Mouse (Mus musculus) stomach, embryonic 16.5 days (tissue): ENCODE results near the gene Tub. TPM values are rescaled to one million over a fixed set of nuclear protein-coding genes. Genes with fewer than 3 reads are reported as not detected.

Experiments used
- ATAC-seq: fragments of 200-750 bp; cut with Nextera tagmentation; 2 replicates; pipeline ENCODE4 v1.8.0; 2017; ENCODE audit warnings: moderate number of reproducible peaks, moderate TSS enrichment; ENCODE audit not compliant: insufficient read depth, low FRiP score
- H3K27ac ChIP-seq: fragments of 300-500 bp; sonication (generic); 2 replicates; pipeline ENCODE4 v1.5.1; 2014; ENCODE audit warnings: low read length
- H3K27me3 ChIP-seq: fragments of 300-500 bp; sonication (generic); 2 replicates; pipeline ENCODE4 v1.6.1; 2014; ENCODE audit warnings: low read length, control low read depth, mixed read lengths; ENCODE audit not compliant: control insufficient read depth, insufficient read depth
- H3K36me3 ChIP-seq: fragments of 300-500 bp; sonication (generic); 2 replicates; pipeline ENCODE4 v1.6.1; 2014; ENCODE audit warnings: low read length; ENCODE audit not compliant: control insufficient read depth, insufficient read depth
- H3K4me1 ChIP-seq: fragments of 300-500 bp; sonication (generic); 2 replicates; pipeline ENCODE4 v1.6.1; 2014; ENCODE audit warnings: low read length, control low read depth, mixed read lengths; ENCODE audit not compliant: control insufficient read depth, insufficient read depth
- H3K4me2 ChIP-seq: fragments of 300-500 bp; sonication (generic); 2 replicates; pipeline ENCODE4 v1.6.1; 2014; ENCODE audit warnings: low read depth, low read length, mixed read lengths
- H3K4me3 ChIP-seq: fragments of 300-500 bp; sonication (generic); replicated peaks from 2 replicates; pipeline ENCODE4 v1.5.1; 2014; ENCODE audit warnings: mild to moderate bottlenecking, low read length
- H3K9ac ChIP-seq: fragments of 300-500 bp; sonication (generic); 2 replicates; pipeline ENCODE4 v1.6.1; 2014; ENCODE audit warnings: low read length
- H3K9me3 ChIP-seq: fragments of 300-500 bp; sonication (generic); replicated peaks from 2 replicates; pipeline ENCODE4 v1.6.1; 2016; ENCODE audit warnings: low read length, control low read depth; ENCODE audit not compliant: control insufficient read depth
- WGBS: fragments of 180-500 bp; shearing (Covaris S2); extraction: QIAGEN DNeasy Blood & Tissue Kit; methylation state at CpG from one replicate; pipeline ENCODE4 v1.1.7; 2014; 5-methylcytosine and 5-hydroxymethylcytosine counted together
- polyA plus RNA-seq: library from polyadenylated mRNA; unstranded; fragments of >200 nt; fragmentation: Nextera tagmentation; extraction: Ambion mirVana; gene quantifications from 2 replicates; pipeline ENCODE4 v1.2.1, GENCODE M21; 2015

Gene Tub
- polyA plus RNA-seq, result 2.1 and 2.6 TPM in 2 replicates

DNA sequence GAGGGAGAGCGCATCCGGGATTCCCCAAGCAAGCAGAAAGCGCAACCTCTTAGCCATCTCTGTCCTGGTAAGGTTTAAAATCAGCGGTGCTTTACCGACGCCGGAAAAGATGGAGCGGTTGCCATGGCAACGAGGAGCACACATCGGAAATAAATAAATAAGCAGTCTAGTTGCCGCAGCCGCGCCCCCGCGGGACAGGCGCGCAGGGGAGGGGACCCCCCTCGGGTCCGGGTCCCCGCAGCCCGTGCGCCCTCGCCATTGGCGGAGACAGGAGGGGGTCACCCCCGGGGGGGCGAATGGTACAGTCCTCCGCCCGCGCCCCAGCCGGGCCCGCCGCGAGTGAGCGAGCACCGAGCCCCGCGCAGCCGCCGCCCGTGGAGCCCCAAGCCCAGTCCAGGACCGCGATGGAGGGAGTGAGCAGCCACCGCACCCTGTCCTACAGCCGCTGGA lies at the start of gene Tub:
Tub (plus strand) TSS at position 27 of the 450 bp plus-strand sequence.
- Histone ChIP-seq H3K4me3 (peak within 1 kb of the TSS; percentile 45), H3K4me2 (peak within 1 kb of the TSS; percentile 73), H3K36me3 (no peaks in the 10 kb centered on the region), H3K9me3 (no peaks in the 10 kb centered on the region), H3K4me1 (peaks cover 12% of the 10 kb centered on the region), H3K9ac (peak within 1 kb of the TSS; percentile 34), H3K27me3 (peaks cover 39% of the 10 kb centered on the region), H3K27ac (no peak within 1 kb of the TSS)
- ATAC-seq, result peak; percentile 42
- WGBS, result under 1% methylated on average over 43 of the region's 44 CpGs

DNA sequence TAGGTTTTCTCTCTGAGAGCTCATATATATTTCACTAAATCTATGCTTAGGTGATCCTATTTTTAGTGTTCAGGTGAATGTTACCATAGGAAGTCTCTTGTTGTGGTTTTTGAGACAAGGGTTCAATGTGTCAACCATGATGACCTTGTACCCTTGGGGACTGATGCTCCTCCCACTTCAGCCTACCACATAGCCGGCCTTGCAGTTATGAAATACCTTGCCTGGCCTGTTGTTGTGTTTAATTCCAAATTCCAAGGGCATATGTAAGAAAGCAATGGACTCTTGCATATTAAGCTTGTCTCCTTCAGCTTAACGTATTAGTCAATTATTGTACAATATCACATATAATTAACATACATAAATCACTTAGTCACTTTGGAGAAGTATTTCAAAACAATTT lies 46.2 kb upstream of the Tub start:
- no peaks in the 10 kb centered on the region for H3K9me3 ChIP-seq
- H3K9ac ChIP-seq, result no peak overlapping the region
- no peak overlapping the region for H3K4me2 ChIP-seq
- no peak overlapping the region for H3K4me3 ChIP-seq
- no peaks in the 10 kb centered on the region for H3K4me1 ChIP-seq
- 80% methylated on average over 2 of the region's 2 CpGs for WGBS
- H3K27me3 ChIP-seq, result no peaks in the 10 kb centered on the region
- no peak for ATAC-seq
- H3K27ac ChIP-seq, result no peak overlapping the region
- H3K36me3 ChIP-seq, result no peaks in the 10 kb centered on the region

DNA sequence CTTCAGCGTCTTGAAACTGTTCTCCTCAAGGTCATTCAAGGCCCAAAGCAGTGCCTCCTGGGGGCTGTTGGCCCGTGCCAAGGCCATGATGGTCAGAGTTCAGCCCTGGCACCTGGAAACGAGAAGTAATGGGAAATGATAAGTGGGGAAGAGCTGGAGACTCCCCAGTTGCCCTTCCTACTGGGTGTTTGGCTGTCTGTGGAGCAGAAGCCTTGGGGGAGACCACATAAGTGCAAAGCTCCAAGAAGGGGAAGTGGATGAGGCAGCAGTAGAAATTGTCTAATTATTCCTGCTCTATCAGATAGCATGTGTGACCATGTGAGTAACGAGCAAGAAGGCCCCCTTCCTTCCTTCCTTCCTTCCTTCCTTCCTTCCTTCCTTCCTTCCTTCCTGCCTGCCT lies 23.1 kb upstream of the Tub start:
- 60% methylated on average over 4 of the region's 4 CpGs for WGBS
- Histone ChIP-seq H3K4me2 (no peak overlapping the region), H3K9ac (no peak overlapping the region), H3K27me3 (no peaks in the 10 kb centered on the region), H3K4me1 (no peaks in the 10 kb centered on the region), H3K36me3 (no peaks in the 10 kb centered on the region), H3K27ac (no peak overlapping the region), H3K4me3 (no peak overlapping the region), H3K9me3 (no peaks in the 10 kb centered on the region)
- no peak for ATAC-seq

DNA sequence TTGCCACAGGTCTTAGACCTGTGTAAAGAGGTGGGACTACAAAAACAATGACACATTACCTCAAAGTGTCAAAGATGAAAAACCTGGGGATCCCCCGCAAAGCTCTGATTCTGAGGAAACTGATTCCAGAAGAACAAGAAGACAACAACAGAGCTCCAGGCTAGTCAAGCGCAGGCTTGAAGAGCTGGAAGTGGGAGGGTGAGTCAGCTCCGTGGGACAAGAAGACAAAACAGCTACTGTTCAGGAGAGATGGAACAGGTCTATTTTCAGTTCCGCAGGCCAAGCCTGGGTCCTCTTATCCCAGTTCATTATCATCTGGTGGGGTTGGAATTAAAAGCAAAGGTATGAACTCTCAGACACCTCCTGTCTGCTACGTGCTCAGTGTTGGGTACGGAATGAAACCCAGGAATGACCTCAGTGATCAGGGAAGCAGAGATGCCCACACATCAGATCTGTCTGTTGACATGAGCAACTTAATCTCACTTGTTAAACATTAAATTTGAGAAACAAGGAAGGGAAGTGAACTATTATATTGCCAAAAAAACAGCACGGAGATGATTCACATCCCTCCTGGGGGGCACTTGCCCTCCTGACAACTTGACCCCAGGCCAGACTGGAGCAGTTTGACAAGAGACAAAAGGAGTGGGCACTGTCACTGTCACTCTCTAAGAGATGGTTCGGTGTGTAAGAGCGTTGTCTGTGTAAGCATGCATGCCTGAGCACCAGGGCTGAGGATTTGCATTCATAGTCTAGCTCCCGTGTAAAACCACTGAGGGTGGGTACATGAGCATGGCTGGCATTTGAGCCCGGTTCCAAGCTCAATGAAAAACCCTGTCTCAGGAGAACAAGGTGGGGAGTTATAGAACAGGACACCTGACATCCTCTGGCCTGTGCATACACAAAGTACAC lies 21.6 kb upstream of the Tub start:
- Histone ChIP-seq H3K27me3 (no peaks in the 10 kb centered on the region), H3K4me2 (no peak overlapping the region), H3K27ac (no peak overlapping the region), H3K4me3 (no peak overlapping the region), H3K4me1 (no peaks in the 10 kb centered on the region), H3K9ac (no peak overlapping the region), H3K9me3 (no peaks in the 10 kb centered on the region), H3K36me3 (no peaks in the 10 kb centered on the region)
- no peak for ATAC-seq
- WGBS, result 71% methylated on average over 11 of the region's 11 CpGs

DNA sequence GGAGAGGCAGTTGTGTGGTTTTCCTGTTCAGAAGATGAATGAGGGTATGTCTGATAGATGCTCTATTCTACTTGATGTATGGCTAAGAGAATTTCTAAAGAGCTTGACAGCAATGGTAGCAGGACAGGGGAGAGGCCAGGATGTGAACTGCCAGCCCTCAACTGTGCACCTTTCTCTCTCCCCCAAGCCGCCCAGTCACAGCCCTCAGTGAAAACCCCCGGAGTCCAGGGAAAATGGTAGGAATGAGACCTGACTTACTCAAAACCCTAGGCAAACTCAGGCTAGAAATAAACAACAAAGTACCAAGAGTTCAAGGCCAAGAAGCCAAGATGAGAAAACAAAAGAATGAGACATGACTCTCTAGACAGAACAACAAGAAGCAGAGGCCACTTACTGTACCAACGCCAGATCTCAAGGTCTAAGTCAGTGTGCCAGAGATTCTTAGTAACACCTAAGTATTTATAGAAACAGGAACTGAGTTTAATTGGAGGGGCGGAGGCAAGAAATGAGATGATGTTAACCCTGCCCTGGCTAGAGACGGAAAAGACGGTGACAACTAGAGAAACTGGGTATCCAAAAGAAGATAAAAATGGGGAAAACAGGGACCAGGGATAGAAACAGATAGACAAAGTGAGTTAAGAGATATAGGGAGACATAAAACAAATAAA lies 20.3 kb upstream of the Tub start, which contains the start of gene Nlrp10:
Nlrp10 (minus strand) TSS at position 453 of the 668 bp plus-strand sequence.
- no peak for ATAC-seq
- Histone ChIP-seq H3K4me2 (no peak within 1 kb of the TSS), H3K9ac (no peak within 1 kb of the TSS), H3K27me3 (no peaks in the 10 kb centered on the region), H3K36me3 (no peaks in the 10 kb centered on the region), H3K27ac (no peak within 1 kb of the TSS), H3K4me3 (no peak within 1 kb of the TSS), H3K9me3 (no peaks in the 10 kb centered on the region), H3K4me1 (no peaks in the 10 kb centered on the region)
- WGBS, result 68% methylated on average over 6 of the region's 6 CpGs

DNA sequence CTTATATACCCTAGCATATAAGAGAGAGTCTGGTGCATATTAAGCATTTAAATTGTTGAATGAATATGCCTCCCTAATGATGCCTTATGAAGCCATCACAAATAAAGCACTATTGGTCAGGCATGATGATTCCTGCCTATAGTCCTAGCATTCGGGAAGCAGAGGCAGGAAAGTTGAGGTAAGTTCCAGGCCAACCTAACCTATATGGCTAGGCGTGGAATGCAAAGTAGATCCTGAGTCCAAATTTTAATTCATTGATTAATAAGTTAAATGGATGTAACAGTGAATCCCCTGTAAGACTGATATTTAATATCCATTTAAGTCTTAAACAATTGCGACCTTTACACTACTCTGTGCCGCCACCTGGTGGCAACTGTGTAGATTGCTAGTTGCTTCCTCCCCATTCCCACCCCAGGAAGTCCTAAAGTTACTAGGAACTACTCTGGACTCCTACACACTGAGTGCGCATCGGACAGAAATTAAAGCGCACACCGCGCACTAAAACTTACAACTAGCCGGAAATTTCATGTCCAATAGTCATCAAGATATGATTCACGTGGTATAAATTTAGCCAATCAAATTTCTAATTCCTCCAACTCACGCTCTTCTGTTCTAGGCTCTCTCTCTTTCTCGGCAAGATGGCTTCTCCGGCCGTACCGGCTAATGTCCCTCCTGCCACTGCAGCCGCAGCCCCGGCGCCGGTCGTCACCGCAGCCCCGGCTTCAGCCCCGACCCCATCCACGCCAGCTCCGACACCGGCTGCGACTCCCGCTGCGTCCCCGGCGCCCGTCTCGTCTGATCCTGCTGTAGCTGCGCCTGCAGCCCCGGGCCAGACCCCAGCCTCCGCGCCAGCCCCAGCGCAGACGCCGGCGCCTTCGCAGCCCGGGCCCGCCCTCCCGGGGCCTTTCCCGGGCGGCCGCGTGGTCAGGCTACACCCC lies 16.1 kb upstream of the Tub start, which contains the start of gene Eif3f:
Eif3f (plus strand) TSS at position 624 of the 938 bp plus-strand sequence.
- Histone ChIP-seq H3K9me3 (no peaks in the 10 kb centered on the region), H3K36me3 (peaks cover 9% of the 10 kb centered on the region), H3K4me2 (peak within 1 kb of the TSS; percentile 68), H3K27me3 (no peaks in the 10 kb centered on the region), H3K4me3 (peak within 1 kb of the TSS; percentile 100), H3K9ac (peak within 1 kb of the TSS; percentile 98), H3K4me1 (peaks cover 8% of the 10 kb centered on the region), H3K27ac (peak within 1 kb of the TSS; percentile 74)
- WGBS, result 1% methylated on average over 50 of the region's 50 CpGs
- ATAC-seq, result peak; percentile 99

DNA sequence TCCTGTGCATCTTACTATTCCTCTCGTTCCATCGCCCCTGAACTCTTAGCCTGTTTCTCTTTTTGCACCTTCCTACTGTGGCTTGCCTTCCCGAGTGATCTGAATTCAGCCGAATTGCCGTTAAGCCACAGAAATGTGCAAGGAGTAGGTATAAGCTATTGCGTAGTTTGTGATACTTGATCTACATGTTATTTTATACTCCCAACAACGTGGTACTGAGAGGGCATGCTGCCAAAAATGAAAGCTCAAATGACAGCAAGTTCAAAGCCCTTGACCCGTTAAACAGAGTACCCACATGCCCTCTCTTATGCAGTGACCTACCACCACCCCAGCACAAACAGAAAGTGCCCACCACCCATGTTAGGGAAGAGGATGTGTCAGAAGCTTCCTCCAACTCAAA lies 15.3 kb upstream of the Tub start:
- peak overlapping the region; percentile 74; the same call in 1 of the 2 replicates for H3K27ac ChIP-seq
- 2% methylated on average over 8 of the region's 8 CpGs for WGBS

DNA sequence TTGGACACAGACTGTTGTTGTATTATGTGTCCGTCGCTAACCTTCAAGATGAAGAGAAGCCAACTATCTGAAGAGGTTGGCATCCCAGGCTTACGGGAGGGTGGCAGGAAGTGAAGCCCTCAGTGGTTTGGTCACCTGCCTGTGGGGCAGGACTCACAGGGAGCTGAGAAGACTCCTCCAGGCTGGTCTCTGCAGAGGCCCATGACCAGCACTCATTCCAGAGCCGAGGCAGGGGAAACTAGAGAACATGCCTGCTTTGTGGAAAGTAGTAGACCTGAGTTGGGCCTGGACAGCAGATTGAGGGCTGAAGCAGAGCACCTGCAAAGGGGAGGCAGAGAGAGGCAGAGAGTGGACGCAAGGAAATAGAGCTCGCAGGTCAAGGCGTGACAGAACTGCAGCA lies 14.7 kb upstream of the Tub start:
- Histone ChIP-seq H3K9ac (peak overlapping the region; percentile 98), H3K9me3 (no peaks in the 10 kb centered on the region), H3K27ac (no peak overlapping the region), H3K27me3 (no peaks in the 10 kb centered on the region), H3K4me1 (peaks cover 8% of the 10 kb centered on the region), H3K36me3 (peaks cover 20% of the 10 kb centered on the region), H3K4me2 (peak overlapping the region; percentile 68), H3K4me3 (peak overlapping the region; percentile 100)
- ATAC-seq, result no peak
- WGBS, result 80% methylated on average over 7 of the region's 7 CpGs

More for the DNA sequence above, 15.3 kb upstream of the Tub start:
- peaks cover 17% of the 10 kb centered on the region for H3K36me3 ChIP-seq
- H3K9me3 ChIP-seq, result no peaks in the 10 kb centered on the region
- H3K4me3 ChIP-seq, result peak overlapping the region; percentile 100
- H3K9ac ChIP-seq, result peak overlapping the region; percentile 98
- H3K4me1 ChIP-seq, result peaks cover 8% of the 10 kb centered on the region
- H3K4me2 ChIP-seq, result peak overlapping the region; percentile 68
- no peaks in the 10 kb centered on the region for H3K27me3 ChIP-seq
- no peak for ATAC-seq
